Mouse (Mus musculus) erythroblast, embryonic 14.5 days (primary cell): ENCODE measurements around the gene Suclg1.

Source experiments
- GATA1 ChIP-seq: IDR thresholded peaks from 2 replicates; pipeline ENCODE4 v1.6.1; 2012; ENCODE audit warnings: low read length, inconsistent platforms, mixed read lengths
- TAL1 ChIP-seq: IDR thresholded peaks from 3 replicates; pipeline ENCODE4 v1.6.1; 2012; ENCODE audit warnings: low read length, inconsistent platforms, mixed read lengths

DNA sequence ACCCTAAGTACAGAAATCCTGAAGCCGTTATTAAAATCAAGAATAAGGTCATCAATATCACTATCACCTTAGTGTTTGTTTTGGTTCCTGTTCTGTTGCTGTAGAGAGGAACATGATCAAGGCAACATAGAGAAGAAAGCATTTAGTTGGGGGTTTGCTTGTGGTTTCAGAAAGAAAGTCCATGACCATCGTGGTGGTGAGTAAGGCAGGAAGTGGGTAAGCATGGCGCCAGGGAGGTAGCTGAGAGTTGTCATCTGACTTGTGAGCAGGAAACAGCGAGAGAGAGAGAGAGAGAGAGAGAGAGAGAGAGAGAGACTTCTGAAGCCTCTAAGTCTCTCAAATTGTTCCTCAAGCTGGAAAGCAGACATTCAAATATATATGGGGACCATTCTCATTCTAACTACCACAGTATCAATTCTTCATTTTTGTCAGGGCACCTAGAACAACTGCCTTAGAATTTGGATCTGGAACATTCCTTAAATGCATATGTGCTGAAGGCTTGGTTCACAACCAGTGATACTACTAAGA is 37.7 kb upstream of the Suclg1 start:
- TF ChIP-seq TAL1 (no peak), GATA1 (no peak)
